Mouse (Mus musculus): ENCODE results near the gene Abr. TPM values are rescaled to one million over a fixed set of nuclear protein-coding genes. Genes with fewer than 3 reads are reported as not detected.

Gene Abr
- polyA plus RNA-seq, 1 experiment from 2014 or later = 32.3 TPM

DNA sequence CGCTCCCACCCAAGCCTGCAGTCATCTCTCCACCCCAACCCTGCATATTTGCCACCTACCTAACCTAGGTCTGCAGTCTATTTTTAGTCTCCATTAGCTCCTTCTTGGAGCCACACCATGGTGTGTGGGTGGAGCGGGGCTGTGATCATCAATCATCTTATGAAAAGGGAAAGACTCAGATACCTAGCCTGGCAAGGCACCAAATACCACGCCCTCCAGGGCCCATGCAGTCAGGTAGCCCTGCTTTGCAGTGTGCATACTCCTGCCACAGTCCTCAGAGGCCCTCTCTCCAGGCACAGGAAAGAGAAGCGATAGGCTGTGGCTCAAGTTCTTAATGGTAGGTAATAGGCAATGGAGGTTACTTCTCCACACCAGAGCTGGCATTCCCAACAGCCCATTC is 128.9 kb downstream of the Abr start:
- no peaks in the 10 kb centered on the region for H3K36me3 ChIP-seq (ENCODE audit: control insufficient read depth, insufficient read depth)
- no peak overlapping the region for H3K9ac ChIP-seq (ENCODE audit: low read depth, low read length)
- H3K4me3 ChIP-seq (ENCODE audit: low read depth, low read length) = peak overlapping the region; percentile 76
- peak overlapping the region; percentile 98; the same call in 1 of the 2 replicates for H3K27ac ChIP-seq (ENCODE audit: low read depth, low read length)
- 41% methylated on average over 4 of the region's 4 CpGs for WGBS
- H3K4me1 ChIP-seq (replicated peaks; ENCODE audit: control insufficient read depth, insufficient read depth, low read length) = peaks cover 18% of the 10 kb centered on the region
- no peaks in the 10 kb centered on the region for H3K27me3 ChIP-seq (replicated peaks; ENCODE audit: control insufficient read depth, insufficient read depth, low read length)
- ATAC-seq = peak; percentile 8; the same call in 1 of the 2 replicates
- no peak for TF ChIP-seq CTCF (IDR thresholded peaks at IDR 0.05; ENCODE audit: low read depth)
- peak overlapping the region; percentile 88 for H3K4me2 ChIP-seq (replicated peaks; ENCODE audit: low read depth)
- H3K9me3 ChIP-seq (ENCODE audit: control insufficient read depth) = no peaks in the 10 kb centered on the region

GRCm38 (mm10) chr11:76491817-76492216 is 130.3 kb downstream of the Abr start:
- H3K36me3 ChIP-seq (ENCODE audit: control insufficient read depth, insufficient read depth) = no peaks in the 10 kb centered on the region
- no peaks in the 10 kb centered on the region for H3K9me3 ChIP-seq (ENCODE audit: control insufficient read depth)
- H3K4me1 ChIP-seq (replicated peaks; ENCODE audit: control insufficient read depth, insufficient read depth, low read length) = peaks cover 24% of the 10 kb centered on the region
- H3K9ac ChIP-seq (ENCODE audit: low read depth, low read length) = 0 out of 2 replicates have a peak overlapping the region, but pooled peaks have one; percentile 18
- WGBS = 35% methylated on average over 9 of the region's 9 CpGs
- TF ChIP-seq CTCF (IDR thresholded peaks at IDR 0.05; ENCODE audit: low read depth) = no peak
- no peak for ATAC-seq
- H3K27me3 ChIP-seq (replicated peaks; ENCODE audit: control insufficient read depth, insufficient read depth, low read length) = no peaks in the 10 kb centered on the region
- no peak overlapping the region for H3K4me3 ChIP-seq (ENCODE audit: low read depth, low read length)
- peak overlapping the region; percentile 88 for H3K4me2 ChIP-seq (replicated peaks; ENCODE audit: low read depth)
- H3K27ac ChIP-seq (ENCODE audit: low read depth, low read length) = no peak overlapping the region

GRCm38 (mm10) chr11:76489407-76489806 is 132.7 kb downstream of the Abr start:
- Histone ChIP-seq H3K4me2 (replicated peaks; ENCODE audit: low read depth) (peak overlapping the region; percentile 51), H3K9me3 (ENCODE audit: control insufficient read depth) (no peaks in the 10 kb centered on the region), H3K9ac (ENCODE audit: low read depth, low read length) (peak overlapping the region; percentile 41; the same call in 1 of the 2 replicates), H3K36me3 (ENCODE audit: control insufficient read depth, insufficient read depth) (peaks cover 17% of the 10 kb centered on the region), H3K4me3 (ENCODE audit: low read depth, low read length) (no peak overlapping the region), H3K27ac (ENCODE audit: low read depth, low read length) (peak overlapping the region; percentile 83), H3K27me3 (replicated peaks; ENCODE audit: control insufficient read depth, insufficient read depth, low read length) (no peaks in the 10 kb centered on the region), H3K4me1 (replicated peaks; ENCODE audit: control insufficient read depth, insufficient read depth, low read length) (peaks cover 22% of the 10 kb centered on the region)
- no peak for TF ChIP-seq CTCF (IDR thresholded peaks at IDR 0.05; ENCODE audit: low read depth)
- 38% methylated on average over 6 of the region's 6 CpGs for WGBS
- ATAC-seq = peak; percentile 84

- Histone ChIP-seq H3K27ac (ENCODE audit: low read depth, low read length) (no peak overlapping the region), H3K4me1 (replicated peaks; ENCODE audit: control insufficient read depth, insufficient read depth, low read length) (peaks cover 29% of the 10 kb centered on the region; the same call in 1 of the 2 replicates), H3K9me3 (ENCODE audit: control insufficient read depth) (no peaks in the 10 kb centered on the region), H3K27me3 (replicated peaks; ENCODE audit: control insufficient read depth, insufficient read depth, low read length) (no peaks in the 10 kb centered on the region), H3K36me3 (ENCODE audit: control insufficient read depth, insufficient read depth) (peaks cover 17% of the 10 kb centered on the region), H3K4me2 (replicated peaks; ENCODE audit: low read depth) (no peak overlapping the region), H3K9ac (ENCODE audit: low read depth, low read length) (no peak overlapping the region), H3K4me3 (ENCODE audit: low read depth, low read length) (no peak overlapping the region)
- ATAC-seq = no peak
- WGBS = 75% methylated on average over 5 of the region's 5 CpGs
- no peak for TF ChIP-seq CTCF (IDR thresholded peaks at IDR 0.05; ENCODE audit: low read depth)
These were observed 135.1 kb downstream of the Abr start for GRCm38 (mm10) chr11:76487024-76487423.

GRCm38 (mm10) chr11:76484033-76484432 is 138.1 kb downstream of the Abr start:
- Histone ChIP-seq H3K4me1 (replicated peaks; ENCODE audit: control insufficient read depth, insufficient read depth, low read length) (peaks cover 30% of the 10 kb centered on the region), H3K9me3 (ENCODE audit: control insufficient read depth) (no peaks in the 10 kb centered on the region), H3K36me3 (ENCODE audit: control insufficient read depth, insufficient read depth) (peaks cover 25% of the 10 kb centered on the region), H3K9ac (ENCODE audit: low read depth, low read length) (no peak overlapping the region), H3K27ac (ENCODE audit: low read depth, low read length) (peak overlapping the region; percentile 95), H3K4me3 (ENCODE audit: low read depth, low read length) (no peak overlapping the region), H3K27me3 (replicated peaks; ENCODE audit: control insufficient read depth, insufficient read depth, low read length) (no peaks in the 10 kb centered on the region), H3K4me2 (replicated peaks; ENCODE audit: low read depth) (no peak overlapping the region; the same call in 1 of the 2 replicates)
- TF ChIP-seq CTCF (IDR thresholded peaks at IDR 0.05; ENCODE audit: low read depth) = no peak
- ATAC-seq = no peak
- 67% methylated on average over 2 of the region's 2 CpGs for WGBS

DNA sequence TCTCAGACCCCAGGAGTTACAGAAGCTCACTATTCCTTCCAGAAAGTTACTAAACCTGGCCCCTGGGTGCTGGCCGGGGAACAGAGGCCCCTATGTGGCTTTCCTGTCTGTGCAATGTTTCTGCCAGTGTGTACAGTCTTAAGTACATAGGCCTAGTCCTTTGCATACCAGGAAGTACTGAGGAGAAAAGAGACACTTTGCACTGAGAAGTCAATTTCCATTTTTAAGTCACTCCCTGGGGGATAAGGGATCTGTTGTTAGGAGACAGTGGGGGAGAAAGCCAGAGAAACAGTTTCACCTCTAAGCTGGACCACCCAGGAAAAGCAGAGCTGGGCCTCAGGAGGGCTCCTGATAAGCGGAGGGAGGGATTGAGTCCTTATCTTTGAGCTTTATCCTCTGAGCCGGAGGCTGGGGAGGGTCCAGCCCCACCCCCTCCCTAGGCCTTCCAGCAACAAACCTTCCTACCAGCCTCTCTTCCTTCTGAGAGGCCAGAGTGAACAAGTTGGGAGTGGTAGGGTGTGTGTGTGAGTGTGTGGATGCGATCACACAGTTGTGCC is 138.9 kb downstream of the Abr start:
- Histone ChIP-seq H3K27me3 (replicated peaks; ENCODE audit: control insufficient read depth, insufficient read depth, low read length) (no peaks in the 10 kb centered on the region), H3K4me2 (replicated peaks; ENCODE audit: low read depth) (peak overlapping the region; percentile 39), H3K27ac (ENCODE audit: low read depth, low read length) (peak overlapping the region; percentile 95), H3K4me3 (ENCODE audit: low read depth, low read length) (no peak overlapping the region), H3K36me3 (ENCODE audit: control insufficient read depth, insufficient read depth) (peaks cover 33% of the 10 kb centered on the region), H3K4me1 (replicated peaks; ENCODE audit: control insufficient read depth, insufficient read depth, low read length) (peaks cover 30% of the 10 kb centered on the region), H3K9me3 (ENCODE audit: control insufficient read depth) (no peaks in the 10 kb centered on the region), H3K9ac (ENCODE audit: low read depth, low read length) (peak overlapping the region; percentile 22; the same call in 1 of the 2 replicates)
- no peak for TF ChIP-seq CTCF (IDR thresholded peaks at IDR 0.05; ENCODE audit: low read depth)
- peak; percentile 88 for ATAC-seq
- WGBS = 21% methylated on average over 4 of the region's 4 CpGs
